Mouse (Mus musculus) midbrain, embryonic 15.5 days (tissue): ENCODE data around the gene Olfr1308. TPM values are rescaled to one million over a fixed set of nuclear protein-coding genes. Genes with fewer than 3 reads are reported as not detected.

ENCODE experiments used
- ATAC-seq: fragments of 200-750 bp; cut with Nextera tagmentation; replicated peaks from 2 replicates; pipeline ENCODE4 v1.8.0; 2017; ENCODE audit warnings: moderate TSS enrichment
- H3K27ac ChIP-seq: fragments of 300-500 bp; sonication (generic); 2 replicates; pipeline ENCODE4 v1.5.1; 2015; ENCODE audit warnings: mild to moderate bottlenecking, inconsistent platforms
- H3K27me3 ChIP-seq: fragments of 300-500 bp; sonication (generic); replicated peaks from 2 replicates; pipeline ENCODE4 v1.6.1; 2015; ENCODE audit warnings: inconsistent platforms
- H3K36me3 ChIP-seq: fragments of 300-500 bp; sonication (generic); replicated peaks from 2 replicates; pipeline ENCODE4 v1.6.1; 2015; ENCODE audit warnings: inconsistent platforms
- H3K4me1 ChIP-seq: fragments of 300-500 bp; sonication (generic); 2 replicates; pipeline ENCODE4 v1.6.1; 2015; ENCODE audit warnings: inconsistent platforms
- H3K4me2 ChIP-seq: fragments of 300-500 bp; sonication (generic); 2 replicates; pipeline ENCODE4 v1.6.1; 2015; ENCODE audit warnings: inconsistent platforms, mild to moderate bottlenecking, moderate library complexity
- H3K4me3 ChIP-seq: fragments of 300-500 bp; sonication (generic); 2 replicates; pipeline ENCODE4 v1.5.1; 2015; ENCODE audit warnings: mild to moderate bottlenecking, inconsistent platforms
- H3K9ac ChIP-seq: fragments of 300-500 bp; sonication (generic); 2 replicates; pipeline ENCODE4 v1.6.1; 2015; ENCODE audit warnings: mild to moderate bottlenecking, inconsistent platforms
- H3K9me3 ChIP-seq: fragments of 300-500 bp; sonication (generic); 2 replicates; pipeline ENCODE4 v1.6.1; 2016; ENCODE audit warnings: inconsistent platforms
- WGBS: fragments of 180-500 bp; shearing (Covaris S2); methylation state at CpG from one replicate; pipeline ENCODE4 v1.1.7; 2015; ENCODE audit warnings: mixed read lengths; 5-methylcytosine and 5-hydroxymethylcytosine counted together
- polyA plus RNA-seq: library from polyadenylated mRNA; unstranded; fragments of >200 nt; fragmentation: Nextera tagmentation; extraction: Ambion mirVana; gene quantifications from 2 replicates; pipeline ENCODE4 v1.2.1, GENCODE M21; 2015

The Olfr1308 gene
- not detected in 2 replicates for polyA plus RNA-seq

- Histone ChIP-seq H3K4me1 (no peaks in the 10 kb centered on the region), H3K9me3 (no peaks in the 10 kb centered on the region), H3K4me2 (no peak within 1 kb of the TSS), H3K27me3 (no peaks in the 10 kb centered on the region), H3K27ac (no peak within 1 kb of the TSS), H3K9ac (no peak within 1 kb of the TSS), H3K4me3 (no peak within 1 kb of the TSS), H3K36me3 (no peaks in the 10 kb centered on the region)
- 57% methylated on average over 1 of the region's 1 CpGs for WGBS
- ATAC-seq: no peak
These were observed at the start of gene Olfr1308 for GRCm38 (mm10) chr2:111964844-111965243. Gene Olfr1308 (minus strand): TSS chr2:111964944.

- no peak within 1 kb of the TSS for H3K27ac ChIP-seq
- no peaks in the 10 kb centered on the region for H3K9me3 ChIP-seq
- no peak within 1 kb of the TSS for H3K4me2 ChIP-seq
- H3K4me3 ChIP-seq: no peak within 1 kb of the TSS
- no peak for ATAC-seq
- no peak within 1 kb of the TSS for H3K9ac ChIP-seq
- no peaks in the 10 kb centered on the region for H3K4me1 ChIP-seq
- H3K36me3 ChIP-seq: no peaks in the 10 kb centered on the region
- no peaks in the 10 kb centered on the region for H3K27me3 ChIP-seq
These were observed 47.9 kb upstream of the Olfr1308 start, which contains the start of gene Olfr1310 for GRCm38 (mm10) chr2:112012608-112013007. Gene Olfr1310 (minus strand): TSS chr2:112012708.

GRCm38 (mm10) chr2:111990181-111990580, 25.4 kb upstream of the Olfr1308 start, which contains the start of gene Olfr1309:
Gene Olfr1309 (minus strand): TSS chr2:111990281.
- no peak for ATAC-seq
- no peak within 1 kb of the TSS for H3K4me2 ChIP-seq
- no peaks in the 10 kb centered on the region for H3K4me1 ChIP-seq
- H3K36me3 ChIP-seq: no peaks in the 10 kb centered on the region
- no peak within 1 kb of the TSS for H3K27ac ChIP-seq
- no peak within 1 kb of the TSS for H3K4me3 ChIP-seq
- H3K9me3 ChIP-seq: no peaks in the 10 kb centered on the region
- WGBS: 76% methylated on average over 1 of the region's 1 CpGs
- no peak within 1 kb of the TSS for H3K9ac ChIP-seq
- H3K27me3 ChIP-seq: no peaks in the 10 kb centered on the region

GRCm38 (mm10) chr2:111949340-111949739, 15.4 kb downstream of the Olfr1308 start, which contains the start of gene Olfr1307:
Gene Olfr1307 (minus strand): TSS chr2:111949440.
- Histone ChIP-seq H3K4me2 (no peak within 1 kb of the TSS), H3K9me3 (no peaks in the 10 kb centered on the region), H3K4me3 (no peak within 1 kb of the TSS), H3K36me3 (no peaks in the 10 kb centered on the region), H3K27ac (no peak within 1 kb of the TSS), H3K9ac (no peak within 1 kb of the TSS), H3K27me3 (no peaks in the 10 kb centered on the region), H3K4me1 (no peaks in the 10 kb centered on the region)
- 85% methylated on average over 1 of the region's 1 CpGs for WGBS
- ATAC-seq: no peak

- Histone ChIP-seq H3K27me3 (no peaks in the 10 kb centered on the region), H3K9ac (no peak within 1 kb of the TSS), H3K4me1 (no peaks in the 10 kb centered on the region), H3K36me3 (no peaks in the 10 kb centered on the region), H3K27ac (no peak within 1 kb of the TSS), H3K4me2 (no peak within 1 kb of the TSS), H3K4me3 (no peak within 1 kb of the TSS), H3K9me3 (no peaks in the 10 kb centered on the region)
- 84% methylated on average over 1 of the region's 1 CpGs for WGBS
- no peak for ATAC-seq
These were observed 48.6 kb downstream of the Olfr1308 start, which contains the start of gene Olfr1306 for GRCm38 (mm10) chr2:111916171-111916570. Gene Olfr1306 (minus strand): TSS chr2:111916271.

Other genes starting within 250 kb of the Olfr1308 start
- not detected in 2 replicates for gene Olfr1301, start 213.9 kb downstream of the Olfr1308 start, polyA plus RNA-seq
- gene Olfr1302, start 187.5 kb downstream of the Olfr1308 start, polyA plus RNA-seq: not detected in 2 replicates
- gene Olfr1303, start 144.6 kb downstream of the Olfr1308 start, polyA plus RNA-seq: not detected in 2 replicates
- not detected in 2 replicates for gene Olfr1305, start 87.8 kb downstream of the Olfr1308 start, polyA plus RNA-seq
- not detected in 2 replicates for gene Olfr1306, start 48.7 kb downstream of the Olfr1308 start, polyA plus RNA-seq
- 0.01 TPM in 1 of 2 replicates, not detected in the other for gene Olfr1307, start 15.5 kb downstream of the Olfr1308 start, polyA plus RNA-seq
- gene Olfr1309, start 25.3 kb upstream of the Olfr1308 start, polyA plus RNA-seq: not detected in 2 replicates
- not detected in 2 replicates for gene Olfr1310, start 47.8 kb upstream of the Olfr1308 start, polyA plus RNA-seq
- gene Olfr1311, start 59.5 kb upstream of the Olfr1308 start, polyA plus RNA-seq: not detected in 2 replicates
- not detected in 2 replicates for gene Olfr1312, start 85.3 kb upstream of the Olfr1308 start, polyA plus RNA-seq
- not detected in 2 replicates for gene Olfr1313, start 112.9 kb upstream of the Olfr1308 start, polyA plus RNA-seq
- gene Olfr1314, start 131.8 kb upstream of the Olfr1308 start, polyA plus RNA-seq: not detected in 2 replicates
- not detected in 2 replicates for gene Olfr1315-ps1, start 150.5 kb upstream of the Olfr1308 start, polyA plus RNA-seq
- not detected in 2 replicates for gene Olfr1316, start 170.0 kb upstream of the Olfr1308 start, polyA plus RNA-seq
- gene Olfr1317, start 175.4 kb upstream of the Olfr1308 start, polyA plus RNA-seq: not detected in 2 replicates
- not detected in 2 replicates for gene Olfr1318, start 189.3 kb upstream of the Olfr1308 start, polyA plus RNA-seq